Mouse (Mus musculus): ENCODE data around the gene Pcif1. TPM values are rescaled to one million over a fixed set of nuclear protein-coding genes. Genes with fewer than 3 reads are reported as not detected.

The Pcif1 gene
- polyA plus RNA-seq, 1 experiment from 2014 or later = 99.5 TPM

DNA sequence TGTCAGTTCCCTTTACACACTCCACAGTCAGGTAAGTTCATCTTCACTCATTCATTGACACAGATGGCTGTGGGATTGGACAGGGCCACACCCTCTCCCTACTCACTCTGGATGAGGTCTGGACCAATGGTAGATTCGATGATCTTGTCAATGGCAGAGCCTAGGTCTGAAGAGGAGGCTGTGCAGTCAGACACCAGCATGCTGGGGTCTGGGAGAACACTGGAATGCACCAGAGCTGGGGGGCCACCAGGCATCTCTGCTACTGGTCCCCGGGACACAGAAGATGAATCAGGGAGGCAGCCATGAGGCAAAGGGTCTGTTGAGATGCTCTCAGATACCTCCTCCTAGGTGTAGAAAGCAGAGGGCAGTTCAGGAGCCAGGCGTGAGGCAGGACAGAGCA lies 30.0 kb downstream of the Pcif1 start:
- Histone ChIP-seq H3K4me2 (ENCODE audit: low read length) (peak overlapping the region; percentile 91), H3K9ac (replicated peaks; ENCODE audit: low read length) (no peak overlapping the region; the same call in 1 of the 2 replicates), H3K4me1 (ENCODE audit: control insufficient read depth, insufficient read depth, low read length) (peaks cover 16% of the 10 kb centered on the region), H3K4me3 (replicated peaks; ENCODE audit: low read depth, low read length) (no peak overlapping the region), H3K36me3 (ENCODE audit: control insufficient read depth, insufficient read depth, low read length) (peaks cover 59% of the 10 kb centered on the region), H3K27me3 (ENCODE audit: control insufficient read depth, insufficient read depth, low read length) (no peaks in the 10 kb centered on the region), H3K27ac (replicated peaks; ENCODE audit: low read depth, low read length) (no peak overlapping the region), H3K9me3 (ENCODE audit: control insufficient read depth, low read length) (0 out of 2 replicates have a peak, but pooled peaks cover 6% of the 10 kb centered on the region)
- no peak for ATAC-seq (ENCODE audit: low FRiP score, low TSS enrichment)
- 99% methylated on average over 3 of the region's 3 CpGs for WGBS
- DNase-seq = no peak

DNA sequence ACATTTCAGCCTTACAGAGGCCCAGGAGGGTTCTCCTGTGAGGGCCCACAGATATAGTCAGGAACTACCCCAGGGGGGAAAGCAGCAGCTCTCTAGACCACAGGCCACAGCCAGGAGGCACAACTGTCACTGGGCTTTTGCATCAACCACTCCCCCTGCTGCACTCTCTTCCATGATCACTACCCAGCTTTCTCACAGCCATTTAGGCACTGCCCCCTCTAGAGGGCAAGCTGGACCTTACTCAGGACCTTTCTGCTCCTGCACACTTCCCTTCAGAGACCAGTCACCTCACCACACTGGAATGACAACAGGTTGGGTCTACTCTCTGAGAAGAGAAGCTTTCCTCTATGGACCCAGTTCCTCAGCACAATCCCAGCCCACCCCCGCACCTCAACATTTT lies 30.4 kb downstream of the Pcif1 start:
- Histone ChIP-seq H3K9ac (replicated peaks; ENCODE audit: low read length) (peak overlapping the region; percentile 97; the same call in 1 of the 2 replicates), H3K36me3 (ENCODE audit: control insufficient read depth, insufficient read depth, low read length) (peaks cover 57% of the 10 kb centered on the region), H3K4me3 (replicated peaks; ENCODE audit: low read depth, low read length) (peak overlapping the region; percentile 74; the same call in 1 of the 2 replicates), H3K27ac (replicated peaks; ENCODE audit: low read depth, low read length) (no peak overlapping the region), H3K27me3 (ENCODE audit: control insufficient read depth, insufficient read depth, low read length) (no peaks in the 10 kb centered on the region), H3K4me1 (ENCODE audit: control insufficient read depth, insufficient read depth, low read length) (peaks cover 16% of the 10 kb centered on the region), H3K9me3 (ENCODE audit: control insufficient read depth, low read length) (0 out of 2 replicates have a peak, but pooled peaks cover 6% of the 10 kb centered on the region), H3K4me2 (ENCODE audit: low read length) (peak overlapping the region; percentile 91)
- 84% methylated on average over 1 of the region's 1 CpGs for WGBS
- ATAC-seq (ENCODE audit: low FRiP score, low TSS enrichment) = no peak
- no peak for DNase-seq

DNA sequence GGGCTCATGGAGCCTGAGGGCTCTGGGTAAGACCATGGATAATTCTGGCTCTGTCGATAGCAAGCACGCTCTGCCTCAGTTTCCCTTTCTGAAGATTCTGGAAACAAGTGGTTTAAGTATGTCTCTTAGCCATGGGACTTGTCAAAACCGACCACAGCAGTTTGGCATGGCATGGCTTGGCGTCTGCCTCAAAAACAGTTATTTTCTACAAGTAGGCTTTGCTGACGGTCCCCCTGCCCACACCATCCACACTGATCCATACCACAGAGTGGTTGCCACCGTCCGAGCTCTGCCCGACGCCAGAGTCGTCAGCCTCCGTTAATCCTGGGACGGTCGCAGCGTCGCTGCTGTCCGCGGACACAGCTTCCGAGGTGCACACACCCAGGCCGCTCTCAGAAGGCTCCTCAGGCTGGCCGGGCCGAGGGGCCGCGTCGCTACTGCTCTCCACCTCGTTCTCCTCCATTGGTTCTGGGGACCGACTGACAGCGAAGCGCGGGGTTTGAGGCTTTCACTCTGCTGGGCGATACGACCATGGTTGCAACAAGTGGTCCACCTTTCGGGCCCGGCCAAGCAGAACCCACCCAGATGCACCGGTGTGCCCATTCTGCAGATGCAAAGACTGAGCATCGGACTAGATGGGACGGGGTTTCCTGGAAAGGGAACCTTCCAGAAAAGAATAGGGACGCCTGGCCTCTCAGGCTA lies 31.4 kb downstream of the Pcif1 start:
- Histone ChIP-seq H3K27me3 (ENCODE audit: control insufficient read depth, insufficient read depth, low read length) (no peaks in the 10 kb centered on the region), H3K36me3 (ENCODE audit: control insufficient read depth, insufficient read depth, low read length) (peaks cover 47% of the 10 kb centered on the region), H3K4me2 (ENCODE audit: low read length) (peak overlapping the region; percentile 91), H3K4me1 (ENCODE audit: control insufficient read depth, insufficient read depth, low read length) (peaks cover 16% of the 10 kb centered on the region), H3K27ac (replicated peaks; ENCODE audit: low read depth, low read length) (peak overlapping the region; percentile 100), H3K9me3 (ENCODE audit: control insufficient read depth, low read length) (0 out of 2 replicates have a peak, but pooled peaks cover 6% of the 10 kb centered on the region), H3K9ac (replicated peaks; ENCODE audit: low read length) (peak overlapping the region; percentile 97), H3K4me3 (replicated peaks; ENCODE audit: low read depth, low read length) (peak overlapping the region; percentile 74)
- WGBS = 6% methylated on average over 37 of the region's 37 CpGs
- peak; percentile 12; the same call in 1 of the 2 replicates for ATAC-seq (ENCODE audit: low FRiP score, low TSS enrichment)
- DNase-seq = no peak

DNA sequence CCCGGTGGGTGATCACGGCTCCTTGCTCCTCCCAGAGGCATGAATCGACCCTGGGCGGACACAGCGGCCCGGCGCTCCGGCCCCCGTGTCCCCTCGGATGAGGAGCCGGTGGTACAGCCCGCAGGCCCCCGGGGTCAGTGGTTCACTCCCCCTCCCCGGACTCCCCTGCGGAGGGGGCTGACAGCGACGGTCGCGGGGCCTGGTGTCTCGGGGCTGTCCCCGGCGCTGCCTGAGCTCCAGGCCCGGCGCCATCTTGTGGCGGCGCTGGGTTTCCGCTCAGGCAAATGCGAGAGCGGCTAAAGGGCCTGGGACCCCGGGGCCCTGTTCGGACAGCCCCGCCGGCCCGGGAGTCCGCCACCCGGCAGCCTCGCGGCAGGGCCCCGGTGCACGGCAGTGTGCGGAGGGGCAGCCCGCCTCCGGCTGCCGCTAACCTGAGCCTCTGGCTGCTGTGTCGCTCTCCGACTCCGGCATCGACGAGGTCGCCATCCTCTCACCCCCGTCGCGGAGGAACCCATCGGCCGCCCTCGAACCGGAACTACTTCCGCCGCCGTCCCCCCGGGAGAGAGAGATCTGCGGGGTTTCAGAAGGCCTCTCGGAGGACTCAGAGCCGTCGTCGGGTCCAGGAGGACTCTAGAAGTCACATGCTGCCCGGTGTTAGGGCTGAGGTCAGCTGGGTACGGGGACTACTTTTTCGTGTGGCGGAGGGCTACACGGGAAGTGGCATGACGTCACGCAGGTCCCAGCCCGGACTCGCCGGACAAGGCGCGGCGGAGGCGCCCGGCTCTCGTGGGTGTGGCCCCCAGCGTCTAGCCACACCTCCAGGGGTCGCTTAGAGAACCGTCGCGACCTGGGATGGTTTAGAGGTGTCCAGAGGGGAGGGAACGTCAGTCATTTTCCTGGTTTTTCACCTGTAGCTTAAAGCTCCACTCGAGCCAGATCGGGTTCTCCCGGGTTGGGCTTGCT lies 32.3 kb downstream of the Pcif1 start, which contains the start of gene Zfp335:
Zfp335 (minus strand) TSS at position 672 of the 963 bp plus-strand sequence.
- peak; percentile 89 for ATAC-seq (ENCODE audit: low FRiP score, low TSS enrichment)
- Histone ChIP-seq H3K9me3 (ENCODE audit: control insufficient read depth, low read length) (0 out of 2 replicates have a peak, but pooled peaks cover under 1% of the 10 kb centered on the region), H3K27me3 (ENCODE audit: control insufficient read depth, insufficient read depth, low read length) (no peaks in the 10 kb centered on the region), H3K27ac (replicated peaks; ENCODE audit: low read depth, low read length) (peak within 1 kb of the TSS; percentile 100), H3K4me1 (ENCODE audit: control insufficient read depth, insufficient read depth, low read length) (peaks cover 16% of the 10 kb centered on the region), H3K36me3 (ENCODE audit: control insufficient read depth, insufficient read depth, low read length) (peaks cover 39% of the 10 kb centered on the region), H3K4me2 (ENCODE audit: low read length) (peak within 1 kb of the TSS; percentile 91), H3K4me3 (replicated peaks; ENCODE audit: low read depth, low read length) (peak within 1 kb of the TSS; percentile 74), H3K9ac (replicated peaks; ENCODE audit: low read length) (peak within 1 kb of the TSS; percentile 97)
- DNase-seq = peak; percentile 97
- WGBS = under 1% methylated on average over 90 of the region's 91 CpGs

DNA sequence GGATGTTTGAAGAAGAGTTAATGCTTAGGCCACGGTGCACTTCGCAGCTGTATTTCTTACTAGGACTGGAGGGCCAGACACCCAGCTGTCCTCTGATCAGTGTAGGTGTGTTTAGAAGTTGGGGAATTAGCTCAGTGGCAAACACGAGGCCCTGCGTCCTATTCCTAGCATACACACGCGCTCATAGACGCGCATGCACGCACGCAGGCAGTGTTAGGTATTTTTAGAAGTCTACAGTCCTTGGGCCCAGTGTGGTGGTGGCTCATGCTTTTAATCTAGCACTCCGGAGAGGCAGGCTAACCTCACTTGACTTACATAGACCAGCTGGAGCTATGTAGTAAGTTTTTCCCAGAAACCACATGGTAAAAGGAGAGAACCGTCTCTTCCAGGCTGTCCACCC lies 33.0 kb downstream of the Pcif1 start:
- ATAC-seq (ENCODE audit: low FRiP score, low TSS enrichment) (0 out of 2 replicates have a peak, but pooled peaks have one; percentile 4), DNase-seq (no peak)
- Histone ChIP-seq H3K9me3 (ENCODE audit: control insufficient read depth, low read length) (no peaks in the 10 kb centered on the region), H3K27ac (replicated peaks; ENCODE audit: low read depth, low read length) (peak overlapping the region; percentile 100), H3K27me3 (ENCODE audit: control insufficient read depth, insufficient read depth, low read length) (no peaks in the 10 kb centered on the region), H3K4me1 (ENCODE audit: control insufficient read depth, insufficient read depth, low read length) (peaks cover 16% of the 10 kb centered on the region), H3K36me3 (ENCODE audit: control insufficient read depth, insufficient read depth, low read length) (peaks cover 31% of the 10 kb centered on the region), H3K9ac (replicated peaks; ENCODE audit: low read length) (peak overlapping the region; percentile 97), H3K4me2 (ENCODE audit: low read length) (peak overlapping the region; percentile 91), H3K4me3 (replicated peaks; ENCODE audit: low read depth, low read length) (peak overlapping the region; percentile 74)
- 29% methylated on average over 12 of the region's 12 CpGs for WGBS

DNA sequence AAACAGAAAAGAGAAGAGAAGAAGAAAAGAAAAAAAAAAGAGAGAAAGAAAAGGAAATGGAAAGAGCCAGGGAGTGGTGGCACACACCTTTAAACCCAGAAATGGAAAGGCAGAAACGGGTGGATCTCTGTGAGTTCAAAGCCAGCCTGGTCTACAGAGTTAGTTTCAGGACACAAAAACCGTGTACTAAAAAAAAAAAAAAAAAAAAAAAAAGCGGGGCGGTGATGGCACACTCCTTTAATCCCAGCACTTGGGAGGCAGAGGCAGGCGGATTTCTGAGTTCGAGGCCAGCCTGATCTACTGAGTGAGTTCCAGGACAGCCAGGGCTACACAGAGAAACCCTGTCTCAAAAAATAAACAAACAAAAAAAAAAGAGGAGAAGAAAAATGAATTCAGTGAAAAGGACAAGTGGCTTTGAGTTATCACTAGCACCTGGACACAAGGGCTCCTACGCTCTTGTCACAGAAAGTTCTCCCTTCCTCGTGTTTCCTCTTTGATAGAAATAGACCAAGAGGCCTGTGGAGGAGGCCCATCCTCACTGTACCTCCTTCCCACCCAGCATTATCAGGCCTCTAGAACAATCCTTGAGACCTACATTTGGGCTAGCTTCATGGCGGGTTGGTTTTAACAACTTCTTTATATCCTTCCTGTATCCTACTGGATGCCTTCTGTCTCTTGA lies 33.8 kb downstream of the Pcif1 start:
- Histone ChIP-seq H3K9ac (replicated peaks; ENCODE audit: low read length) (no peak overlapping the region), H3K4me2 (ENCODE audit: low read length) (0 out of 2 replicates have a peak overlapping the region, but pooled peaks have one; percentile 91), H3K27me3 (ENCODE audit: control insufficient read depth, insufficient read depth, low read length) (no peaks in the 10 kb centered on the region), H3K27ac (replicated peaks; ENCODE audit: low read depth, low read length) (no peak overlapping the region), H3K4me1 (ENCODE audit: control insufficient read depth, insufficient read depth, low read length) (peaks cover 16% of the 10 kb centered on the region), H3K4me3 (replicated peaks; ENCODE audit: low read depth, low read length) (no peak overlapping the region), H3K36me3 (ENCODE audit: control insufficient read depth, insufficient read depth, low read length) (peaks cover 23% of the 10 kb centered on the region), H3K9me3 (ENCODE audit: control insufficient read depth, low read length) (no peaks in the 10 kb centered on the region)
- no peak for ATAC-seq (ENCODE audit: low FRiP score, low TSS enrichment)
- WGBS = 93% methylated on average over 8 of the region's 9 CpGs
- DNase-seq = no peak

DNA sequence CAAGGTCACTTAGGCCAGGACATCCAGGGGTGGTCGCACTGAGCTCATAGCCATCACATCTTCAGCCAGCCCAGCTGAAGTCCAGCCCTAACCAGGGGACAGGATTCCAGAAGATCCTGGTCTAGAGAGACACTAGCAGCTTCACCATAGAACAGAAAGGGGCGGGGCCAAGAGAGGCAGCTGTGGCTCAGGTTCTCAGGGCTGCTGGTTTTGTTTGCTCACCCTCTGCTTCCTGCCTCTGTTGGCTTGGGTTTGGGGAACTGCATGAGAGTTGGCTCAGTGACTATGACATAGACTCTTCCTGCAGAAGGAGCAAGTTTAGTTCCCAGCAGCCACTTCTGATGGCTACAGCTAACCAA lies 34.3 kb downstream of the Pcif1 start:
- ATAC-seq (ENCODE audit: low FRiP score, low TSS enrichment) = no peak
- no peak for DNase-seq
- Histone ChIP-seq H3K4me1 (ENCODE audit: control insufficient read depth, insufficient read depth, low read length) (peaks cover 16% of the 10 kb centered on the region), H3K4me2 (ENCODE audit: low read length) (no peak overlapping the region), H3K36me3 (ENCODE audit: control insufficient read depth, insufficient read depth, low read length) (peaks cover 18% of the 10 kb centered on the region), H3K9me3 (ENCODE audit: control insufficient read depth, low read length) (no peaks in the 10 kb centered on the region), H3K9ac (replicated peaks; ENCODE audit: low read length) (no peak overlapping the region), H3K4me3 (replicated peaks; ENCODE audit: low read depth, low read length) (no peak overlapping the region), H3K27me3 (ENCODE audit: control insufficient read depth, insufficient read depth, low read length) (no peaks in the 10 kb centered on the region), H3K27ac (replicated peaks; ENCODE audit: low read depth, low read length) (no peak overlapping the region)
- WGBS = 96% methylated on average over 2 of the region's 2 CpGs

DNA sequence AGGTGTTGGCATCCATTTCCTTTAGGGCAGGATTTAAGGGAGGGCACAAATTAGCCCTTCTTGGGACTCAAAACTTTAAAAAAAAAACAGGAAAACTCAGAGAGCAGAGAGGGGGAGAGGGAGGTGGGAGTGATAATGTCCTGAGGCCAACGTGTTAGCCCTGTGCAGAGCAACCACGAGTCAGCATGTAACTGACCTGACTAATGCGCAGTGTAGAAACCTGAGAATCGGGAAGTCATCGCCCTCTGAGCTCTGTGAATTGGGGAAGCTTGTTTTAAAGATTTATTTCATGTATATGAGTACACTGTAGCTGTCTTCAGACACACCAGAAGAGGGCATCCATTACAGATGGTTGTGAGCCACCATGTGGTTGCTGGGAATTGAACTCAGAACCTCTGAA lies 37.7 kb downstream of the Pcif1 start:
- Histone ChIP-seq H3K27me3 (ENCODE audit: control insufficient read depth, insufficient read depth, low read length) (no peaks in the 10 kb centered on the region), H3K4me2 (ENCODE audit: low read length) (no peak overlapping the region), H3K9ac (replicated peaks; ENCODE audit: low read length) (no peak overlapping the region), H3K4me1 (ENCODE audit: control insufficient read depth, insufficient read depth, low read length) (peaks cover 5% of the 10 kb centered on the region), H3K9me3 (ENCODE audit: control insufficient read depth, low read length) (no peaks in the 10 kb centered on the region), H3K27ac (replicated peaks; ENCODE audit: low read depth, low read length) (no peak overlapping the region), H3K4me3 (replicated peaks; ENCODE audit: low read depth, low read length) (no peak overlapping the region), H3K36me3 (ENCODE audit: control insufficient read depth, insufficient read depth, low read length) (peaks cover 15% of the 10 kb centered on the region)
- DNase-seq (no peak), ATAC-seq (ENCODE audit: low FRiP score, low TSS enrichment) (no peak)
- 91% methylated on average over 5 of the region's 5 CpGs for WGBS

Measured in midbrain, embryonic 14.5 days (tissue).